Mouse (Mus musculus) midbrain, embryonic 15.5 days (tissue): ENCODE data around the gene Tfpi2. TPM values are rescaled to one million over a fixed set of nuclear protein-coding genes. Genes with fewer than 3 reads are reported as not detected.
A peak's percentile ranks its signal among the peaks of the same experiment; 100 is the strongest.

Experiments
- ATAC-seq: fragments of 200-750 bp; cut with Nextera tagmentation; replicated peaks from 2 replicates; pipeline ENCODE4 v1.8.0; 2017; ENCODE audit warnings: moderate TSS enrichment
- H3K27ac ChIP-seq: fragments of 300-500 bp; sonication (generic); 2 replicates; pipeline ENCODE4 v1.5.1; 2015; ENCODE audit warnings: mild to moderate bottlenecking, inconsistent platforms
- H3K27me3 ChIP-seq: fragments of 300-500 bp; sonication (generic); replicated peaks from 2 replicates; pipeline ENCODE4 v1.6.1; 2015; ENCODE audit warnings: inconsistent platforms
- H3K36me3 ChIP-seq: fragments of 300-500 bp; sonication (generic); replicated peaks from 2 replicates; pipeline ENCODE4 v1.6.1; 2015; ENCODE audit warnings: inconsistent platforms
- H3K4me1 ChIP-seq: fragments of 300-500 bp; sonication (generic); 2 replicates; pipeline ENCODE4 v1.6.1; 2015; ENCODE audit warnings: inconsistent platforms
- H3K4me2 ChIP-seq: fragments of 300-500 bp; sonication (generic); 2 replicates; pipeline ENCODE4 v1.6.1; 2015; ENCODE audit warnings: inconsistent platforms, mild to moderate bottlenecking, moderate library complexity
- H3K4me3 ChIP-seq: fragments of 300-500 bp; sonication (generic); 2 replicates; pipeline ENCODE4 v1.5.1; 2015; ENCODE audit warnings: mild to moderate bottlenecking, inconsistent platforms
- H3K9ac ChIP-seq: fragments of 300-500 bp; sonication (generic); 2 replicates; pipeline ENCODE4 v1.6.1; 2015; ENCODE audit warnings: mild to moderate bottlenecking, inconsistent platforms
- H3K9me3 ChIP-seq: fragments of 300-500 bp; sonication (generic); 2 replicates; pipeline ENCODE4 v1.6.1; 2016; ENCODE audit warnings: inconsistent platforms
- WGBS: fragments of 180-500 bp; shearing (Covaris S2); methylation state at CpG from one replicate; pipeline ENCODE4 v1.1.7; 2015; ENCODE audit warnings: mixed read lengths; 5-methylcytosine and 5-hydroxymethylcytosine counted together
- polyA plus RNA-seq: library from polyadenylated mRNA; unstranded; fragments of >200 nt; fragmentation: Nextera tagmentation; extraction: Ambion mirVana; gene quantifications from 2 replicates; pipeline ENCODE4 v1.2.1, GENCODE M21; 2015

The Tfpi2 gene
- polyA plus RNA-seq, 1 experiment from 2014 or later: 0.45 TPM

DNA sequence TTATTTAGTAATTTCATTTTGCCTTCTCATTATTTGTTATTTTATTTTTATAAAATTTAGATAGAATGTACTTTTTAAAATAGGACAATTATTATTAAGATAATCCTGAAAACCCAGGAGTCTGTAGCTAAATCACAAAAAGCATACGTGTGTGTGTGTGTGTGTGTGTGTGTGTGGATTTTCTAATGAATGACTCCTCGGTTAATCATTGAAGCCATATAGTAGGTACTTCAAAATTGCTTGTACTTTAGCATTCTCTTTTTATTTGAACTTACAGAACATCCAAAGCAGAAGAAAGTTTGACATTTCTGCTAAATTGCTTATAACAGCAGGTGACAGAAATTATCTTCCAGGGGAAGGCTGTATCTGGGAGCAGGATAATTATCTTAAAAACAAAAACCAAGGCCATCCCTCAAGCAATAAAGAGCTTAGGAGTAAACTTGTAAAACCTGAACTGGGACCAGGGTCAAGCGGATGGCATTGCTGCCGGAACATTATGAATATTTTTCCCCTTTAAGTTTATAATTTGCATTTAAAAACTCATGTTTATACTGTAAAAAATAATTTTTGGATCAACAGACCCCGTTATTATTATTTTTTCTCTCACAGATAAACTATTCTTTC is 5.9 kb downstream of the Tfpi2 start:
- 88% methylated on average over 5 of the region's 5 CpGs for WGBS
- no peaks in the 10 kb centered on the region for H3K9me3 ChIP-seq
- H3K27ac ChIP-seq: no peak overlapping the region
- H3K27me3 ChIP-seq: no peaks in the 10 kb centered on the region
- no peak overlapping the region for H3K4me3 ChIP-seq
- H3K4me1 ChIP-seq: no peaks in the 10 kb centered on the region
- no peaks in the 10 kb centered on the region for H3K36me3 ChIP-seq
- no peak overlapping the region for H3K4me2 ChIP-seq
- ATAC-seq: no peak
- H3K9ac ChIP-seq: no peak overlapping the region

DNA sequence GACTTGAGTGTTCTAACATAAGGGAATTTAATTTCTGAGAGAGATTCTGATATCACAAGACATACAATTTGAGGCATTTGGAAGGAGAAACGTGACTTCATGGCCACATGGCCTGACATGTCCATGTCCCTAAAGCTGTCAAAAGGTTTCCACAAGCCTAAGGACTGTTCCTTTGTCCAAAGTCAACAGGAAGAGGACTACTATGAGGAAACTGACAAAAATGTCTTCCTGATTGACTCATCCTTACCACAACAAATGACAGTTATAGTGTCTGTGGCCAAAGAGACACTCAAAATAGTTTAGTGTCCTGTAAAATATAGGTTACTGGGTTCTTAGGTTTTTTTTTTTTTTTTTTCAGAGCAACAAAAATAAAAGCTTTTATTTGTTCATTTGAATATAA is 15.0 kb downstream of the Tfpi2 start:
- Histone ChIP-seq H3K4me3 (no peak overlapping the region), H3K36me3 (no peaks in the 10 kb centered on the region), H3K27me3 (no peaks in the 10 kb centered on the region), H3K9me3 (no peaks in the 10 kb centered on the region), H3K9ac (no peak overlapping the region), H3K27ac (no peak overlapping the region), H3K4me2 (no peak overlapping the region), H3K4me1 (no peaks in the 10 kb centered on the region)
- WGBS: 76% methylated on average over 1 of the region's 1 CpGs
- ATAC-seq: no peak

DNA sequence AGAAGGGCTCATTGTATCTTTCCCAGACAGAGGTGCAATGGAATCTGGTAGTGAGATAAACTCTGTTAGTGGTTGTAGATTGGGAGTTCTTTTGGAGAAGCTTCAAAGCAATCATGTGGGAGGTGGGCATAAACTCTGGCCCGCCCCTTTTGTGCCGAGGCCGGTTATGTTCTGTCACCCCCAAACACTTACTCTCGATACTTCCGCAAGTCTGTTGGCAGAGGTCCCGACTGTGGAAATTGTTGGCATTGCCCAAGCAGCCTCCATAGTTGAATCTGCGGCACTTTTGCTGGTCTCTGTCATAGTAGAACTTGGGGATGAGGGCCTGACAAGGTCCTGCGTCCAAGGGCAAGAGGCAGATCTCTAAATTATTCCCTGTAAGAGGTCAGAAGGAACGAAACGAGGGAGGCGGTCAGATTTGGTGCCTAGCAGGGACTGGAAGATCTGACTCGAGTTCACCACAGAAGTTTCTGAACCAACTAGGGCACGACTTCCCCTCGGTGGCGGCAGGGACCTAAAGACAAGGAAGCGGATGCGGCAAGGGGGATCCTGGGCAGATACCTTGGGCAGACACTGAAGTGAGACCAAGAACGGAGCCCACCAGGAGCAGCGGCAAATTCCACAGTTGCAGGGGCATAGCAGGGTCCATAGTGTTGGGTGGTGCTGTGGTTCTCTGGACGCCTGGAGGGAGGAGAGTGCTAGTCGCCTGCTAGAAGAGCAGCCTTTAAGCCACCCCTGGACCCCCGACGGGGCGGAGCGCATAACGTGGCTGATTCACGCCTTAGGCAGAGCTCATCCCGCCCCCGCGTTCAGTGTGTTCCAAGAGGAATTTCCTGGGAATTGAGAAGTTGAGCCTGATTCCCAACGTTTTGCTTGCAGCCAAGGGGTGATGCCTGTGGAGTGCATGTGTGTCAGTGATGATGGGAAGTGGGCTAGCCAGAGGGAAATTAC is 20.8 kb downstream of the Tfpi2 start:
- Histone ChIP-seq H3K9me3 (no peaks in the 10 kb centered on the region), H3K4me3 (peak overlapping the region; percentile 5; the same call in 1 of the 2 replicates), H3K27me3 (no peaks in the 10 kb centered on the region), H3K27ac (no peak overlapping the region), H3K9ac (no peak overlapping the region), H3K4me1 (no peaks in the 10 kb centered on the region), H3K4me2 (peak overlapping the region; percentile 36), H3K36me3 (no peaks in the 10 kb centered on the region)
- ATAC-seq: no peak
- WGBS: 34% methylated on average over 31 of the region's 31 CpGs

DNA sequence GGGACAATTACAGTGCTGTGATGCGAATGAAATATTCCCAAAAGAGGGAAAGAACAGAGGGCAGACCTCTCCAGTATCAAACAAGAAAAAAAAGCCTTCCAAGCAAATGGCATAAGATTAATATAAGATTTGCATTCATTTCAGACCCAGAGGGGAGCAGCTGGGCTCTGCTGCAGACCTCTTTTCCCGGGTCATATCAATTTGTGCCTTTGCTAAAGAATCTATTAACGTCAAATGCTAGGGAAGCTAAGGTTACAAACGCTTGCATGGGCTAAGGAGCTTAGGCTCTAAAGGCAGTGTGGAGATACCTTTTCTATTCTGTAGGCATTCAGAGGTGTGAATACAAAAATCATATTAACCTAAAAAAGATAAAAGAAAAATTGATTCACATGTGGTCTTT is 33.8 kb downstream of the Tfpi2 start:
- Histone ChIP-seq H3K27me3 (no peaks in the 10 kb centered on the region), H3K4me1 (no peaks in the 10 kb centered on the region), H3K4me2 (no peak overlapping the region), H3K9me3 (no peaks in the 10 kb centered on the region), H3K27ac (no peak overlapping the region), H3K9ac (no peak overlapping the region), H3K4me3 (no peak overlapping the region), H3K36me3 (no peaks in the 10 kb centered on the region)
- WGBS: 18% methylated on average over 4 of the region's 4 CpGs
- ATAC-seq: no peak

DNA sequence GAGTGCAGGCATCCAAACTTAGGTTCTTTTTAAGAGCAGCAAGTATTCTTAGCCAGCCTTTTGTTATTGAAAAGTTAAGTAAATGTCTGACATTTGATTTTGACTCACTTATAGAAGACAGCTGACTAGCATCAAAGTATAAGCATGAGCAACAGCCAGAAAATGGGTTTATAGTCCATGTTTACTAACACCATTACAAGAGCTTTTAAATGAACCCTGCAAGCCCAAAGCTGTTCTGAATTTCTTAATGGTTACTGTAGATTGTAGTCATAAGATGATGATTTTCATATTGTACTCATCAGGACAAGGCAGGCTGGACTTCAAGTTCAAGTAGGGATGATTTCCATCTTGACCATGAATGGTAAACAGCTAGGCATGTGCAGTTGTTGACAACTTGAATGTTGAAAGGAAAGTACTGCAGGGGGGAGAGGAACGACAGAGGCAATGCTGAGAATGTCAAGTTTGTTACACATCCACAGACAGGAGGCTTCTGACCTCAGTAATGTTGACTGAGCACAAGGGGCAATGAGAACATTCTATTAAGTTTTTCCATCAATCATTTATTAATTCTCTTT is 52.5 kb downstream of the Tfpi2 start:
- ATAC-seq: no peak
- H3K27me3 ChIP-seq: no peaks in the 10 kb centered on the region
- H3K9ac ChIP-seq: no peak overlapping the region
- no peak overlapping the region for H3K27ac ChIP-seq
- WGBS: 60% methylated on average over 1 of the region's 1 CpGs
- H3K36me3 ChIP-seq: no peaks in the 10 kb centered on the region
- no peaks in the 10 kb centered on the region for H3K4me1 ChIP-seq
- no peaks in the 10 kb centered on the region for H3K9me3 ChIP-seq
- H3K4me3 ChIP-seq: no peak overlapping the region
- H3K4me2 ChIP-seq: no peak overlapping the region

DNA sequence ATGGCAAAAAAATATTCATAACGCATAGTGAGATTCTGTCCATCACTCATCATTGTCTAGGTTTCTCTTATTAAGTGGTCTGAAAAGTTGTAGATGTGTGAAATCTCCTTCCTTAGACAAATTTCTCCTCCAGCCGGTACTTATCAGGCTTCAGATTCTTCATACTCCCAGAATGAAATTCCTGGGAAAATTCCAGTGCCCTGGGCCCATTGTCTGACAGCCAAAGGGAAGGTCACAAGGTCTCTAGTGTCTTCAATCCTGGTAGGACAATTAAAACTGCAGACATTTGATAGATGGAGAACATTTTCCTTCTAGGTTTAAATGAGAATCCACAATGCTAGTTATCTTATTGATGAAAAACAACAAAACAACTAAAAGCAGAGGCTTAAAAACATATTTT is 53.1 kb downstream of the Tfpi2 start:
- no peak for ATAC-seq
- Histone ChIP-seq H3K27ac (no peak overlapping the region), H3K27me3 (no peaks in the 10 kb centered on the region), H3K4me2 (no peak overlapping the region), H3K36me3 (no peaks in the 10 kb centered on the region), H3K9me3 (no peaks in the 10 kb centered on the region), H3K4me1 (no peaks in the 10 kb centered on the region), H3K9ac (no peak overlapping the region), H3K4me3 (no peak overlapping the region)
- 65% methylated on average over 2 of the region's 2 CpGs for whole genome bisulfite sequencing

DNA sequence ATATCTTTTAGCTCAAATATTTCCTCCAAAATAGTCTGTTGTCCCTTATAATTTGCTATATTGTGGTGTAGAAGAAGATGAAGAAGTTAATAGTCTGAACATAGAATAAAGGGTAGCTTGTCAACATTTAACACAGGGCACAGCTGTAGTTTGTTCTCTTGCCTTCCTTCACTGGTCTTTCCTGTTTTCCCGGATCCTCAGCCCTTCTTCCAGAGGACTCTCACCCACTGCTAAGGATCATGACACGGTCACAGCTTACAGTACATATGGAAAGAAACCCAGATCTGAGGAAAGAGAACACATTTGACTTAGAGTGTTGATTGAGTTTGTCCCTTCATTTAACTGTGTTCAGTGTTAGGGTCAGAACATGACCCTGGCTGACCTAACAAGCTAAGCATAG is 53.7 kb downstream of the Tfpi2 start:
- Histone ChIP-seq H3K27ac (no peak overlapping the region), H3K9me3 (no peaks in the 10 kb centered on the region), H3K4me1 (no peaks in the 10 kb centered on the region), H3K9ac (no peak overlapping the region), H3K4me2 (no peak overlapping the region), H3K4me3 (no peak overlapping the region), H3K36me3 (no peaks in the 10 kb centered on the region), H3K27me3 (no peaks in the 10 kb centered on the region)
- 79% methylated on average over 2 of the region's 2 CpGs for WGBS
- ATAC-seq: no peak

DNA sequence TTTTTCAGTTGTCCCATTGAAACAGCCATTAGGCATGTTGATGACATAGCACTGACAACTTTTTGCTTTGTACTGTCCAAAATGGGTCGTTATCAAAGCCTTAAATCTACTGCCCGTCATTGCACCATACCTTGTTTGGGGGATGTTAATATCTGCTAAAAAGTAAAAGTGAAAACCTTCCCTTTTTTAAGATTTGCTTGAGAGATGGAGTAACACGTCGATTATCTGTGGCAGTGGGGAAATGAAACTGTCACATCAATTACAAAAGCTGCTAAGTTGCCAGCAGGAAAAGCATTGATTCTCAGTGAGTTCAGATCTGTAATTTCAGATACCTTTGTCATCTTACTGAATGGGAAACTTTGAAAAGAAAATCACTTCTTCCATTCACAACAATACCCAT is 62.6 kb downstream of the Tfpi2 start:
- no peak overlapping the region for H3K4me3 ChIP-seq

DNA sequence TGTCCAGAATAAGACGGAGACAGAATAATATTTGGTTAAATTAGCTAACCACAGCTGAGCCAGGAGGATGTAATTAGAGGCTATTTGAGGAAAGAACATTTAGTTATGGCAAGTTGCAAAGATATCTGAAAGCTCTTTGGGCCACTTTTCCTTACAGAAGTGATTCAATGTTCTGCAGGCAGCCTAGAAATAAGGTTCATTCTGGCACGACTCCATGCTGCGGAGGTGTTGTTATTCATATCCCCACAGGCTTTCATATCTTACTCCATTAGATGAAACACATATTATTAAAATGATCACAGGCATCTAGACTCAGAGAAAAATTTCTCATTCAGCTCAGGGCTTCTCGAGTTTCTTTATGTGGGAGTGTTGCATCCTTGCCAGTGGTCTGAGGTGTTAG is 65.8 kb downstream of the Tfpi2 start:
- Histone ChIP-seq H3K27me3 (no peaks in the 10 kb centered on the region), H3K4me3 (no peak overlapping the region), H3K9ac (no peak overlapping the region), H3K4me2 (no peak overlapping the region), H3K4me1 (no peaks in the 10 kb centered on the region), H3K9me3 (no peaks in the 10 kb centered on the region), H3K36me3 (no peaks in the 10 kb centered on the region), H3K27ac (no peak overlapping the region)
- ATAC-seq: no peak
- 77% methylated on average over 4 of the region's 4 CpGs for WGBS

More for the DNA sequence above, 62.6 kb downstream of the Tfpi2 start:
- H3K27ac ChIP-seq: no peak overlapping the region
- WGBS: 81% methylated on average over 4 of the region's 4 CpGs
- H3K27me3 ChIP-seq: no peaks in the 10 kb centered on the region
- no peaks in the 10 kb centered on the region for H3K36me3 ChIP-seq
- H3K4me2 ChIP-seq: no peak overlapping the region
- no peak overlapping the region for H3K9ac ChIP-seq
- H3K9me3 ChIP-seq: no peaks in the 10 kb centered on the region
- H3K4me1 ChIP-seq: no peaks in the 10 kb centered on the region
- no peak for ATAC-seq

DNA sequence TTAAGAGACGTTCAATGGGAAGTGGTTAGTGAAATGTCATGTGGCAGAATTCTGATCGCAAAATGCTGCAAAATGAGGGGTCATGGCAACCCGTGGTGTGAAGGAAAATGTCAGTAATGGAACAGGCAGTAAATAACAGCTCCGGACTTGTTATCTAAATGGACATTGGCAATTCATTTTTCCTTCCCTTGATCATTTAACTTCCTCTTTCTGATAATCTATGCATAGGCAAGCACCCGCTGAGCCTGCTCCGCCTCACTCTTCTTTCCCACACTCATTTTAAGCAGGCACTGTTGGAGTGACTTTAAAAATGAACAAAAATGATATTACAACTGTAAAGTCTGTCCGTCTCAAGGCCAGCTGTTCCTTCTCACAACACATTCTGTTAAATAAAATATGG is 72.7 kb downstream of the Tfpi2 start:
- no peaks in the 10 kb centered on the region for H3K4me1 ChIP-seq
- WGBS: 81% methylated on average over 7 of the region's 7 CpGs
- no peak overlapping the region for H3K27ac ChIP-seq
- H3K4me3 ChIP-seq: no peak overlapping the region
- H3K9me3 ChIP-seq: no peaks in the 10 kb centered on the region
- H3K36me3 ChIP-seq: no peaks in the 10 kb centered on the region
- ATAC-seq: no peak
- H3K4me2 ChIP-seq: no peak overlapping the region
- H3K9ac ChIP-seq: no peak overlapping the region
- no peaks in the 10 kb centered on the region for H3K27me3 ChIP-seq
